Mouse (Mus musculus) G1E (cell line): ENCODE data around the gene Sgtb.

ENCODE experiments used
- CTCF ChIP-seq: IDR thresholded peaks from 2 replicates; pipeline ENCODE4 v1.5.1; 2012; ENCODE audit warnings: low read depth, low read length, inconsistent platforms, mixed read lengths
- GATA1 ChIP-seq: IDR thresholded peaks from 2 replicates; pipeline ENCODE4 v1.6.1; 2012; ENCODE audit warnings: borderline replicate concordance, low read length, inconsistent platforms, mixed read lengths
- POLR2AphosphoS5 ChIP-seq: IDR thresholded peaks from 2 replicates; pipeline ENCODE4 v1.6.1; 2012; ENCODE audit warnings: low read depth, low read length, inconsistent platforms; ENCODE audit not compliant: insufficient replicate concordance
- TAL1 ChIP-seq: conservative IDR thresholded peaks from 2 replicates; pipeline ENCODE4 v1.6.1; 2012; ENCODE audit warnings: low read depth, low read length, inconsistent platforms, mixed read lengths

DNA sequence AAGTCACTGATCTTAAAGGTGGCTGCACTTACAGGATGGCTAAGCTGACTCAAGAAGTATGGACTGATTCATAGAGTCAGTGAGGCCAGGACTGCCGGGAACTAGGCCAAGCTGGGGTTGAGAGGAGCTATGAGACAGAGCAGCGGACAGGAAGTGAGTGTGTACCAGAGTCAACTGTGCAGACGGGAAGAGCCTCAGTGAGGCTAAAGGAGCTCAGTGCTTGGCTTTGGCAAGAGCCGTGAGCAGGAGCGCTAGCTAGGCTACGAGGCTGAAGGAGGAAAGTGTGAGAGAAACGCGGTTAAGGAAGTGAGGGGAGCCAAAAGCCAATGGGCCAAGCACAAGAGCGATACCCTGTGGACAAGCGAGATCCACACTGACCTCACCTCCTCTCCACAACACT lies 34.8 kb upstream of the Sgtb start:
- TF ChIP-seq TAL1 (no peak), CTCF (no peak), GATA1 (no peak), POLR2AphosphoS5 (no peak)
